Mouse (Mus musculus) cerebellum, postnatal 4 days (tissue): Measurements from ENCODE around the gene Fgf22.

Experiments
- DNase-seq, 2 experiments: peaks; one replicate each; pipeline ENCODE4 v3.0.0; 2022; ENCODE audit warnings: low spot score in 2 of 2, mixed read lengths in 1 of 2

Fgf22 gene

DNA sequence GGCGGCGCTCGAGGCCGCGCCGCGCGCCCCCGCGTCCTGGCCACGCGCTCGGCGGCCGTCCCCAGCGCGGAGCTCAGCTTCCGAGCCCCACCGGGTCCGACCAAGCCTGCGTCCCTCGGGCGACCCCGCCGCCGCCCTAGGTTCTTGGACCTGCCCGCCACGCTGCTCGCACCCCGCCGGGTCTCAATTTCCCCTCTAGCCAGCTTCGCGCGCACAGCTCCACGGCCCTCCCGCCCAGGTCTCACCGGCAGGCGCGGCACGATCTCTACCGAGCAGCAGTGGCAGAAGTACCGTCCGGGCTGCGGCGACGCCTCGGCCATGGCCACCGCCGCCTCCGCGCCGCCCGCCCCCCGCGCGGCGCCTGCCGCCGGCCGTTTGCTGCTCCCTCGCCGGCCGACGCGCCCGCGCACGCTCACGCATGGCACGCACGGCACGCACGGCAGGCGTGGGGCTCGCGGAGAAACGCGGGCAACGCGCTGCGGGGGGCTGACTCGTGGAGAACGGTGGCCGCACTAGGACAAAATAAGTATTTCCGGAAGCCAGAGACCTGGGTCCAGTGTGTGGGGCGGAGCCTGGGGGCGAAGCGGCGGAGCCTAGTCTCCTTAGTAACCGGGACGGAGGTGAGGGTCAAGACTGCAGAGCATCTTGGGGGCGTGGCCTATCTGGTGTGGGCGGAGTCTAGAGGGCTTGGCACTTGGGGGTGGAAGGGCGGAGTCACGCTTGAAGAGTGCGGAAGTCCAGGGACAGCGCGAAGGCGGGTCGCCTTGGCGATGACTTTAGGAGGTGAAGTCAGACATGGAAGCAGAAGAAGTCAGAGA is 11.8 kb downstream of the Fgf22 start, which contains the start of gene Rnf126:
Gene Rnf126 (minus strand): TSS at position 445 of the 818 bp plus-strand sequence.
- peak; percentile 99 to 100 for DNase-seq

DNA sequence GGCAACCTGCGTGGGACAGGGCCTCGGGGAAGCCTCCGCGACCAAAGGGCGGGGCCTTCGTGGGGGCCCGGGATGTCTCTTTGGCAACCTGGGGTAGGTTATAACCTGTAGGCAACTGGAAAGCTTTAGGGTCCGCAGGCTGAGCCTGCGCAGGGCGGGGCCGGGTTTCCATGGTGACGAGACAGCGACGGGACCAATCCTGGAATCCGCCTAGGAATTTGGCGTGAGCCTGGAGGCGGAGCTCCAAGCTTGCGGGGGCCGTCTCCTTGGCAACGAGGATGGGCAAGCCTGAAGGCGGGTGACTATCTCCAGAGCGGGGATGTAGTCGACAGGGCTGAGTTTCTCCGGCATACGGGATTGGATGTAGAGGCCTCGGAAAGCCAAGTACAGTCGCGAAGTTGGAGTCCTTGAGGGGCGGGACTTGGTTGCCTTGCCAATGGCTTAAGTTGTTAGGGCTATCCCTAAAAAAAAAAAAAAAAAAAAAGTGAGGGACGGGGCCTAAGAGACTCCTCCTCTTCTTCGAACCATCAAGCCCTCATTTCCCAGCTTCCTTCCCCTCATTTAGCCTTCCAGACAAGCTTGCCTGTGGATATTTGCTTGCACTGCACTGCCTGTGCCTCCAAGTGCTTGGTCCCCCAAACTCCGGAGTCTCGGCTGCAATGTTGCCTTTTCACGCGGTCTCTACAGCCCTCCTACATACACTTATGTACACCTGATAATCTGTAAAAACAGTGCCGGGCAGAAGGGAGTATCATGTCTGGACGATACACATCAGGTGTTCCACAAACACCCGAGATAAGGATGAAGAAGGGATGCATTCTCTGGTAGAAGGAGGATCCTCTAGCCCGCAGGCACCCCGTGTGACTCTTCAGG is 12.7 kb downstream of the Fgf22 start:
- DNase-seq, result peak; percentile 82 to 93

DNA sequence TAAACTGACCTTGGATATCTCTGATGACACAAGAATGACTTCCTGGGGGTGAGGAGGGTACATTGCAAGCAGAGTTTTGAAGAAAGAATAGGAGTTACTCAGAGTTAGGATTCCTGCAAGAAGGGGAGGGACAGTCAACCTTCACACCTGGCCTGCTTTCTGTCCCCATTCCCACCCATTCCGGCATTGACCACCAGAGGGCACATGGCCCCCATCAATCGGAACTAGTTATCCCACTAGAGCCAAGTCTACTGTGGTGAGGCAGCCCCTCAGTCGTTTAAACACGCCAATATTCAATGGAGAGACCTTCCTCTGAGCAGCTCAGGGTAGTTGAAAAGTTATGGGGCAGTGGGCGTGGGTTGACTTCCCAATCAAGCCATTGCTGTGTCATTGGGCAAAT is 13.5 kb downstream of the Fgf22 start:
- DNase-seq, result peak; percentile 81 to 83

DNA sequence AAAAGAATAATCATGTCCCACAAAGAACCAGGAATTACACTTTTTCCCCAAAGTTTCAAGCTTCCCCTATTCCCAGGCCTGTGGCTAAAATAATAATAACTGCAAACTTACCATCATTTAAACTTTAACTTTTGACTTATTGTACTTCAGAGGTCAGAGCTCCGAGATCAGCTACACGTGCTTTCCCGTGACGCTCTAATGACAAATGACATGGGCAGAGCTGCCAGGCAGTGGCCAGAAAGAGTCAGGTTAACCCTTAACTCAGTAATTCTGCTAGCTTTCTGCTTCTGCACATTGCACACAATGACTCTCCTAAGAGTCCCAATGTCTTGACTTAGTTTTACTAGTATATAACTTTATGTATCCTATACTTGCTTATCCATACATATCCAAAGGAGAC is 14.5 kb downstream of the Fgf22 start:
- DNase-seq, result no peak

DNA sequence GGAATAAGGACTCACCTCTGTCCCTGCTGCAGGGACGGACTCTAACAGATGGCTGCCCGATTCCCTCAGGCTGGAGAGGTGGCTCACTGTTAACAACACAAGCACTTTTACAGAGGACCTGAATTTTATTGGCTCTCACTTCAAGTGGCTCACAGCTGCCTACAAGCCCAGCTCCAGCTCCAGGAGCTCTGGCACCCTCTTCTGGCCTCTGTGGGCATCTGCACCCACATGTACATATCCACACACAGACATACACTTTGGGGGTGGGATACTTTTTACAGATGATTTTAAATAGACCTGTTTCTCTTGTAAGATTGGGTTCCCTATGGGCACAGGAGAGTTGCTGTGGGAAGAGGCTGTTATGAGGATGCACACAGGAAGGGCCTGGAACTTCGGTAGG is 17.4 kb downstream of the Fgf22 start:
- no peak for DNase-seq

DNA sequence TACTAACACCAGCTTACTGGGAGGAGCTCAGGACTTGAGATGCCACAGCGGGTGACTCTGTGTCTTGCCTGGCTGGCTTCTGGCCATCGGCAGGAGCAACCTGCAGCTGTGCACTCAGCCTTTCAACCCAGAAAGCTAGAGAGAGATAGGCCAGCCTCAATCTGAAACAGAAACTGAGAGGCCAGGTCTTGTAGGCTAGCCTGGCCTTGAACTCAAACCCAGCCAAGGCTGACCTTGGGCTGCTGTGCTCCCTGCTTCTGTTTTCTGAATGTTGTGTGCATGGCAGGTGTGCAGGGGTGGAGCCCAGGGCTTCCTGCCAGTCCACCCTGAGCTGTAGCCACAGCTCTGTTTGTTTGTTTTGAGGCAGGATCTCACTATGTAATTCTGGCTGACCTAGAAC is 18.3 kb downstream of the Fgf22 start:
- no peak for DNase-seq

- no peak for DNase-seq
Observed at GRCm38 (mm10) chr10:79774486-79775279, 19.8 kb downstream of the Fgf22 start.

DNA sequence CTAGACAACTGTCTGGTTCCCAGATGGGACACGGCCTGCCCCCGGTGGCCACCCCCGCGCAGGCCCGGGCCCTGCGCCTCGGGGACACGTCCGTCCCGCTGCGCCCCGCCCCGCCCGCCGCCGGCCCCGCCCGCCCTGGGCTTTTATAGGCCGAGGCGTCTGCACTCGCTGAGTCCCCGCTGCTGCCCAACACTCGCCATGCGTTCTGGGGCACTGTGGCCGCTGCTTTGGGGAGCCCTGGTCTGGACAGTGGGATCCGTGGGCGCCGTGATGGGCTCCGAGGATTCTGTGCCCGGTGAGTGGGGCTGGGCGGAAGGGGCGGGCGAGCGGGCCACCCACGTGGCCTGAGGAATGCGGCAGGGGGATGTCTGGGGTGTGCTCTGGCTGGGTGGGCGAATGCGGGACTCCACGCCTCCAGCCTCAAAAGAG is 22.2 kb downstream of the Fgf22 start, which contains the start of gene Fstl3:
Gene Fstl3 (plus strand): TSS at position 170 of the 429 bp plus-strand sequence.
- no peak for DNase-seq

DNA sequence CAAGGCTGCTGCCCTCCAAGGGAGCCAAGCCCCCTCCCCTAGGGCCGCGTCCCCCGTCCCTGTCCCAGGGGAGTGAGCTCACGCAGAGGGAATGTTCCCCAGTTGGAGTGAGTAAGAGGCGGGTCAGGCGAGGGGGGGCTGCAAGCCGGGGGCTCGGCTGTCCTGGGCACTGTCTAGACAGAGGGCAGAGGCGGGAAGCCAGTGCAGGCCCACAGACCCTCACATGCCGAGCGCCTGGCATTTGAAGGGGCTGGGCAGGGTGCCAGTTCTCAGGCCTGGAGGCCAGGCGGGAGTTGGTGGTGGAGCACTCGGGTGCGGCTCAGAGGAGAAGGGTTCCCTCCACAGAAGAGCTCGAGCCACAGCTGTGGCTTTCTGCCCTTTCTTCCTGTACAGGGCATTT is 23.1 kb downstream of the Fgf22 start:
- DNase-seq, result peak in 1 of 2 experiments; percentile 74

- no peak for DNase-seq
Observed at GRCm38 (mm10) chr10:79779193-79779592, 24.3 kb downstream of the Fgf22 start.

GRCm38 (mm10) chr10:79779784-79780663 is 25.1 kb downstream of the Fgf22 start:
- peak; percentile 95 to 98 for DNase-seq

DNA sequence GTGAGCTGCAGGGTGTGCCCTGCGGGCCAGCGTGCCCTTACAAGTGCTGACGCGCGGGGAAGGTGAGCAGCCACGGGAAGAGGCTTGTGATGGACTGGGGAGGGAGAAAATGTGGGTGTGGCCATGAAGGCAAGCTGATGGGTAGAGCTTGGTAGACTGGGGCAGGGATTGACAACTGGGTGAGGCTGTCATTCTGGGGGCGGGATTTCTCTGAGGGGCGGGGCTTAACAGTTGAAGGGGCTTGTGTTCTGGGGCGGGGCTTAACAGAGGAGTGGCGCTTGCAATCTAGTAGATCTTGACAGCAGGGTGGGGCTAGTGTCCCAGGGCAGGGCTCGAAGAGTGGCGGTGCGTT is 25.8 kb downstream of the Fgf22 start:
- peak in 1 of 2 experiments; percentile 48 for DNase-seq

DNA sequence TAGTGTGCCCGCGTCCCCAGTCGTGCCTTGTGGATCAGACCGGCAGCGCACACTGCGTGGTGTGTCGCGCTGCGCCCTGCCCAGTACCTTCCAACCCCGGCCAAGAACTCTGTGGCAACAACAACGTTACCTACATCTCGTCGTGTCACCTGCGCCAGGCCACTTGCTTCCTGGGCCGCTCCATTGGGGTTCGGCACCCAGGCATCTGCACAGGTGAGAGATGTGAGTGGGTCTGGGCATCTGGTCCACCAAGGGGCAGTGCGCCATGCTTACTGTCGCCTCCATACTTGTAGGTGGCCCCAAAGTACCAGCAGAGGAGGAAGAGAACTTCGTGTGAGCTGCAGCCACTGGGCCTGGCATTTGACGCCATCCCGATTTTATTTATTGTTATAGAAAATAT is 26.3 kb downstream of the Fgf22 start:
- no peak for DNase-seq

GRCm38 (mm10) chr10:79781956-79782355 is 27.1 kb downstream of the Fgf22 start:
- DNase-seq, result no peak

GRCm38 (mm10) chr10:79783050-79783449 is 28.2 kb downstream of the Fgf22 start:
- no peak for DNase-seq

DNA sequence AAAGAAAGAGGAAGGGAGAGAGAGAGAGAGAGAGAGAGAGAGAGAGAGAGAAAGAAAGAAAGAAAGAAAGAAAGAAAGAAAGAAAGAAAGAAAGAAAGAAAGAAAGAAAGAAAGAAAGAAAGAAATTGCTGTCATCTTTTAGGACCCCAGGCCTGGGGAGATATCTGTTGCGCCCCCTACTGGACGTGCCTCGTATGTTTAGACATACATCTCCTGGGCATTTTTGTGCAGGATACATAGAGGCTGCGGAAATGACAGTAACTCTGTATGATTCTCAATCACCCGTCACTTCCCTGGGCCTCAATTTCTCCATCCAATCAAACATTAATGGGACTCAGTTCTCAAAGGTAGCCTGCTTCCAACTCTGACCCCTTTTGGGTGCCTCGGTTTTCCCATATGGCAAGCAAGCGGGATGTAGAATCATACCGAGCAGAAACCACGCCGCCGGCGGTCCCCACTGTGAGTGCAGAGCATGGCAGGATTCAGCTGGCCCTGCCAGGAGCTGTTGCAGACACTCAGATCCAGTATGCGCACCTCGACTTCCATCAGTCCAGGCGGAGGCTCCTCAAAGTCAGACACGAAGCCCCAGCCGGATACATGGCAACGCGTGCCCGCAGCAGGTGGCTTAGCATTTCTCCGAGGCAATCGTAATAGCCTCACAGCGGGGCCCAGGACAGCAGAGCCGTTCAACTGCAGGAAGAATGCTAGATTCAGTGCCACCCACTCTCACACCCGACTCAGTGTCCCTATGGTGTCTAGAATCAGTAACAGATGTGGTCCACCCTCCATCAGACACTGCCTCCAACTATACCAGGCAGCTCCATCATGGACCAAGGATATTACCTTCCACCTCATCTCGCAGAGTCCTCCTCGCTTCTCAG is 29.3 kb downstream of the Fgf22 start:
- DNase-seq, result peak in 1 of 2 experiments; percentile 48

- DNase-seq, result peak; percentile 67 to 82
Observed at GRCm38 (mm10) chr10:79788386-79789158, 33.7 kb downstream of the Fgf22 start.

GRCm38 (mm10) chr10:79789581-79789980 is 34.7 kb downstream of the Fgf22 start:
- no peak for DNase-seq

- no peak for DNase-seq
Observed at GRCm38 (mm10) chr10:79790861-79791260, 36.0 kb downstream of the Fgf22 start, which contains the start of gene Prss57. Prss57 (minus strand) TSS chr10:79790961.
